Mouse (Mus musculus) midbrain, embryonic 12.5 days (tissue): ENCODE measurements at regions not wholly inside any gene's neighbourhood (a gene's known extent, or its start where the extent isn't known, plus 50 kb on each side); places are given as distances from the start of the nearest gene placed in this dataset.
A peak's percentile ranks its signal among the peaks of the same experiment; 100 is the strongest.

Experiments
- ATAC-seq: fragments of 200-750 bp; cut with Nextera tagmentation; 2 replicates; pipeline ENCODE4 v1.8.0; 2017; ENCODE audit warnings: low read depth, moderate TSS enrichment, moderate library complexity; ENCODE audit not compliant: low FRiP score
- H3K27ac ChIP-seq: fragments of 300-500 bp; sonication (generic); replicated peaks from 2 replicates; pipeline ENCODE4 v1.5.1; 2016; ENCODE audit warnings: mild to moderate bottlenecking
- H3K27me3 ChIP-seq: fragments of 300-500 bp; sonication (generic); 2 replicates; pipeline ENCODE4 v1.6.1; 2016; ENCODE audit warnings: mild to moderate bottlenecking
- H3K36me3 ChIP-seq: fragments of 300-500 bp; sonication (generic); 2 replicates; pipeline ENCODE4 v1.6.1; 2016
- H3K4me1 ChIP-seq: fragments of 300-500 bp; sonication (generic); 2 replicates; pipeline ENCODE4 v1.6.1; 2016
- H3K4me2 ChIP-seq: fragments of 300-500 bp; sonication (generic); replicated peaks from 2 replicates; pipeline ENCODE4 v1.6.1; 2016; ENCODE audit warnings: mild to moderate bottlenecking, moderate library complexity
- H3K4me3 ChIP-seq: fragments of 300-500 bp; sonication (generic); 2 replicates; pipeline ENCODE4 v1.5.1; 2016; ENCODE audit warnings: mild to moderate bottlenecking
- H3K9ac ChIP-seq: fragments of 300-500 bp; sonication (generic); replicated peaks from 2 replicates; pipeline ENCODE4 v1.6.1; 2016; ENCODE audit warnings: mild to moderate bottlenecking, moderate library complexity
- H3K9me3 ChIP-seq: fragments of 300-500 bp; sonication (generic); 2 replicates; pipeline ENCODE4 v1.6.1; 2016; ENCODE audit warnings: mild to moderate bottlenecking
- WGBS: fragments of 180-500 bp; shearing (Covaris S2); methylation state at CpG from one replicate; pipeline ENCODE4 v1.1.7; 2016; 5-methylcytosine and 5-hydroxymethylcytosine counted together

- 0 out of 2 replicates have a peak, but pooled peaks have one; percentile 23 for ATAC-seq
- no peaks in the 10 kb centered on the region for H3K27me3 ChIP-seq
- H3K9me3 ChIP-seq = no peaks in the 10 kb centered on the region
- no peak overlapping the region for H3K4me3 ChIP-seq
- H3K4me2 ChIP-seq = no peak overlapping the region
- H3K9ac ChIP-seq = no peak overlapping the region
- H3K36me3 ChIP-seq = no peaks in the 10 kb centered on the region
- 38% methylated on average over 1 of the region's 1 CpGs for WGBS
- H3K4me1 ChIP-seq = no peaks in the 10 kb centered on the region
- no peak overlapping the region for H3K27ac ChIP-seq
Observed at GRCm38 (mm10) chr15:57187840-57188457, 289.5 kb downstream of the Slc22a22 start.

- WGBS = 56% methylated on average over 1 of the region's 1 CpGs
- Histone ChIP-seq H3K9ac (no peak overlapping the region), H3K27ac (no peak overlapping the region), H3K4me1 (no peaks in the 10 kb centered on the region), H3K4me3 (no peak overlapping the region), H3K4me2 (no peak overlapping the region), H3K36me3 (no peaks in the 10 kb centered on the region), H3K27me3 (no peaks in the 10 kb centered on the region), H3K9me3 (no peaks in the 10 kb centered on the region)
- ATAC-seq = no peak
Observed at GRCm38 (mm10) chr15:57179138-57179537, 298.3 kb downstream of the Slc22a22 start.

- Histone ChIP-seq H3K27ac (no peak overlapping the region), H3K9ac (no peak overlapping the region), H3K4me1 (no peaks in the 10 kb centered on the region; the same call in 1 of the 2 replicates), H3K9me3 (no peaks in the 10 kb centered on the region), H3K27me3 (peaks cover 5% of the 10 kb centered on the region; the same call in 1 of the 2 replicates), H3K36me3 (no peaks in the 10 kb centered on the region), H3K4me2 (no peak overlapping the region), H3K4me3 (no peak overlapping the region)
- no peak for ATAC-seq
- WGBS = 10% methylated on average over 5 of the region's 5 CpGs
Observed at GRCm38 (mm10) chr15:57172723-57173122, 304.7 kb downstream of the Slc22a22 start.

- Histone ChIP-seq H3K36me3 (no peaks in the 10 kb centered on the region), H3K9me3 (no peaks in the 10 kb centered on the region), H3K9ac (no peak overlapping the region), H3K4me3 (no peak overlapping the region), H3K27ac (0 out of 2 replicates have a peak overlapping the region, but pooled peaks have one; percentile 8), H3K4me1 (peaks cover 7% of the 10 kb centered on the region; the same call in 1 of the 2 replicates), H3K4me2 (0 out of 2 replicates have a peak overlapping the region, but pooled peaks have one; percentile 5), H3K27me3 (no peaks in the 10 kb centered on the region)
- ATAC-seq = peak; percentile 85
- 30% methylated on average over 12 of the region's 12 CpGs for WGBS
Observed at GRCm38 (mm10) chr15:57162401-57163343, 314.8 kb downstream of the Slc22a22 start.

GRCm38 (mm10) chr15:57140130-57140750, 337.2 kb downstream of the Slc22a22 start:
- H3K27ac ChIP-seq = no peak overlapping the region
- H3K4me1 ChIP-seq = no peaks in the 10 kb centered on the region
- H3K27me3 ChIP-seq = no peaks in the 10 kb centered on the region
- 36% methylated on average over 9 of the region's 9 CpGs for WGBS
- ATAC-seq = no peak
- no peaks in the 10 kb centered on the region for H3K9me3 ChIP-seq
- no peaks in the 10 kb centered on the region for H3K36me3 ChIP-seq
- no peak overlapping the region for H3K4me3 ChIP-seq
- no peak overlapping the region for H3K4me2 ChIP-seq
- H3K9ac ChIP-seq = no peak overlapping the region

- H3K9me3 ChIP-seq = no peaks in the 10 kb centered on the region
- 80% methylated on average over 3 of the region's 3 CpGs for WGBS
- H3K4me3 ChIP-seq = no peak overlapping the region
- no peaks in the 10 kb centered on the region for H3K4me1 ChIP-seq
- no peak for ATAC-seq
- H3K4me2 ChIP-seq = no peak overlapping the region
- no peaks in the 10 kb centered on the region for H3K27me3 ChIP-seq
- H3K9ac ChIP-seq = no peak overlapping the region
- H3K27ac ChIP-seq = no peak overlapping the region
- H3K36me3 ChIP-seq = no peaks in the 10 kb centered on the region
Observed at GRCm38 (mm10) chr15:57104711-57105110, 372.7 kb downstream of the Slc22a22 start.

GRCm38 (mm10) chr15:57097309-57097708, 380.1 kb downstream of the Slc22a22 start:
- no peak for ATAC-seq
- 78% methylated on average over 2 of the region's 2 CpGs for WGBS
- no peaks in the 10 kb centered on the region for H3K36me3 ChIP-seq
- no peak overlapping the region for H3K4me2 ChIP-seq
- H3K4me1 ChIP-seq = no peaks in the 10 kb centered on the region
- no peaks in the 10 kb centered on the region for H3K27me3 ChIP-seq
- H3K4me3 ChIP-seq = no peak overlapping the region
- H3K9ac ChIP-seq = no peak overlapping the region
- H3K27ac ChIP-seq = no peak overlapping the region
- H3K9me3 ChIP-seq = no peaks in the 10 kb centered on the region

GRCm38 (mm10) chr15:57079806-57080205, 397.6 kb downstream of the Slc22a22 start:
- H3K36me3 ChIP-seq = no peaks in the 10 kb centered on the region
- H3K4me2 ChIP-seq = no peak overlapping the region
- H3K4me3 ChIP-seq = no peak overlapping the region
- no peak for ATAC-seq
- no peaks in the 10 kb centered on the region for H3K9me3 ChIP-seq
- no peak overlapping the region for H3K27ac ChIP-seq
- H3K4me1 ChIP-seq = 0 out of 2 replicates have a peak, but pooled peaks cover 4% of the 10 kb centered on the region
- H3K9ac ChIP-seq = no peak overlapping the region
- H3K27me3 ChIP-seq = no peaks in the 10 kb centered on the region

GRCm38 (mm10) chr15:57073776-57074175, 403.6 kb downstream of the Slc22a22 start:
- Histone ChIP-seq H3K4me2 (no peak overlapping the region), H3K9me3 (no peaks in the 10 kb centered on the region), H3K4me3 (no peak overlapping the region), H3K36me3 (no peaks in the 10 kb centered on the region), H3K27ac (no peak overlapping the region), H3K9ac (no peak overlapping the region), H3K4me1 (no peaks in the 10 kb centered on the region), H3K27me3 (no peaks in the 10 kb centered on the region)
- ATAC-seq = no peak
- 92% methylated on average over 4 of the region's 4 CpGs for WGBS

- H3K4me2 ChIP-seq = no peak overlapping the region
- H3K27ac ChIP-seq = no peak overlapping the region
- H3K9ac ChIP-seq = no peak overlapping the region
- H3K36me3 ChIP-seq = no peaks in the 10 kb centered on the region
- no peaks in the 10 kb centered on the region for H3K9me3 ChIP-seq
- no peak overlapping the region for H3K4me3 ChIP-seq
- H3K4me1 ChIP-seq = no peaks in the 10 kb centered on the region
- ATAC-seq = no peak
- no peaks in the 10 kb centered on the region for H3K27me3 ChIP-seq
- 87% methylated on average over 2 of the region's 2 CpGs for WGBS
Observed at GRCm38 (mm10) chr15:57061502-57061901, 415.9 kb downstream of the Slc22a22 start.

- no peak overlapping the region for H3K9ac ChIP-seq
- WGBS = 86% methylated on average over 1 of the region's 1 CpGs
- no peaks in the 10 kb centered on the region for H3K27me3 ChIP-seq
Observed at GRCm38 (mm10) chr15:57059550-57060195, 417.8 kb downstream of the Slc22a22 start.

More at GRCm38 (mm10) chr15:57059550-57060195, 417.8 kb downstream of the Slc22a22 start:
- Histone ChIP-seq H3K4me1 (no peaks in the 10 kb centered on the region), H3K9me3 (no peaks in the 10 kb centered on the region), H3K4me2 (no peak overlapping the region), H3K4me3 (no peak overlapping the region), H3K27ac (no peak overlapping the region), H3K36me3 (no peaks in the 10 kb centered on the region)
- ATAC-seq = no peak
